Mouse (Mus musculus) CD4-positive, CD25-positive, alpha-beta regulatory T cell, adult 2 months (primary cell): ENCODE results near the gene Chp1.
"Not testable (repeated sequence)": the region's sequence is repeated elsewhere in the genome, so short reads cannot be mapped to it uniquely, and the experiment has no call there.

Experiments used
- DNase-seq: peaks from one replicate; pipeline ENCODE4 v3.0.0-alpha.2; 2012; ENCODE audit warnings: low read depth, low spot score

Gene Chp1

DNA sequence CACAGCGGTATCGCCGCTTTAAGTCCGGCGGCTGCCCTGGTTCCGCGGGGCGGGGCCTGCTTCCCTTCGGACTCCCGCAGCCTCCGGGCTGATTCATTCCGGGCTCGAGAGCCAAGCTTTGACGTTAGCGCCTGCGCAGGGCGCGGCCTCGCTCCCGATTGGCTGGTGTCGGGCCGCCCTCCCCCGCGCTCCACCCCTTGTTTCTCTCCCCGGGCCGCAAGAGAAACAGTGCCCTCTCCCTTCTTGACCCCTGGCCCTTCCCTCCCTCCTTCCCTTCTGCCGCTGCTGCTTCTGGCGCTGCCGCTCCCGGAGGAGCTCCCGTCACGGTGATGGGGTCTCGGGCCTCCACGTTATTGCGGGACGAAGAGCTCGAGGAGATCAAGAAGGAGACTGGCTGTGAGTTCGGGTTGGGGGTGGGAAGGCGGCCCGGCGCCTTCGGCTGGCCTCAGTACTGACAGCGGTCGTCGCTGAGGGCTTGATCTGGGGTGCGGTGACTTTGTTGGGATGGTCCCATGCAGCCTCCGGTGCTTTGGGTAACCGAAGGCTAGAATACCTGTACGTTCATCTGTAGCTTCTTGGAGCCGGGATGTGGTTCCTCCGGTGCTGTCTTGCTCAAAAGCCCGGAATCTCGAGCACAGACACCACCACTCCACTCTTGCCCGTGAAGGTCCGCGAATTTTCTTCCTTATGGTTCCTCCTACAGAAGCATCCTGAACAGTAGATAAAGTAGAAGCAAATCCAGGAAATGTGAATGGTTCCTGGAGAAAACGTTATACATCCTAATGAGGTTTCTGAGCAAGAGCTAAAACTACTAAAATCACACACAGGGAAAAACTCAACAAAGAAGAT, at the start of gene Chp1, which contains the start of gene Exd1:
Gene Chp1 (plus strand): TSS at position 176 of the 849 bp plus-strand sequence.
Gene Exd1 (minus strand): TSS at position 106 of the 849 bp plus-strand sequence.
- DNase-seq = peak; percentile 96

- no peak for DNase-seq
Observed at GRCm38 (mm10) chr2:119498859-119499258, 48.6 kb upstream of the Chp1 start.

GRCm38 (mm10) chr2:119500965-119501652, 46.4 kb upstream of the Chp1 start:
- DNase-seq = no peak

DNA sequence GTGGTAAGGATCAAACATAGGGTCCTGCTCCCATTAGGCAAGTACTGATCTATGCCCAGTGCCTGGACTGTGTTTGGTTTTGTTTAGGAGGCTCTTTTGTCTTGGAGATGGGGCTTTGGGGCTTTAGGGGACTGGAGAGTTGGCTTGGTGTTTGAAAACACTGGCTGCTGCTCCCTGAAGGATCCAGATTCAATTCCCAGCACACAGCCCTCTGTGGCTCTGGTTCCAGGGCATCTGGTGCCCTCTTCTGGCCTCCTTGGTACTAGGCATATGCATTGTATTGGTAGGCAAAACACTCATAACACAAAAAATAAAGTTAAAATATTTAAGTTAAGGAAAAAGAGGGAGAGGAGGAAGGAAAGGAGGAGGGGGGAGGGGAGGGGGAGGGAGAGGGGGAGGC, 40.4 kb upstream of the Chp1 start:
- peak; percentile 31 for DNase-seq

DNA sequence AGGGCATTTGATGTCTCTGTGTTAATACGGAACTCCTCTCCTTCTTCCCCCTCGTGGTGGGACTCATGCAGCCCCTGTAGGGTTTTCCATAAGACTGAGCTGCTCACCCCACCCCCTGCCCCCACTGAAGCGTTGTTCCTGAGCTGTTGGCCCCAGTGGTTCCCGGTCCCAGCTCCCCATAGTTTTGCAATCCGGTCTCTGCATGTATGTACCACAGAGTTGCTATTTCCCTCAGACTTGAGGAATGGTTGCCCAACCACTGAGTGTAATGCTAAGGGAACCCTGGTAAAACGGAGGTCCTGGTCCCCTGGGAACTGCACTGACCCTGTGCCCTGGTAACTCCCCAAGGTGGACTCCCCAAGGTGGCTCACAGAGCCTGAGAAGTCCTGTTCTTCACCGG, 39.0 kb upstream of the Chp1 start:
- DNase-seq = not testable (repeated sequence)

DNA sequence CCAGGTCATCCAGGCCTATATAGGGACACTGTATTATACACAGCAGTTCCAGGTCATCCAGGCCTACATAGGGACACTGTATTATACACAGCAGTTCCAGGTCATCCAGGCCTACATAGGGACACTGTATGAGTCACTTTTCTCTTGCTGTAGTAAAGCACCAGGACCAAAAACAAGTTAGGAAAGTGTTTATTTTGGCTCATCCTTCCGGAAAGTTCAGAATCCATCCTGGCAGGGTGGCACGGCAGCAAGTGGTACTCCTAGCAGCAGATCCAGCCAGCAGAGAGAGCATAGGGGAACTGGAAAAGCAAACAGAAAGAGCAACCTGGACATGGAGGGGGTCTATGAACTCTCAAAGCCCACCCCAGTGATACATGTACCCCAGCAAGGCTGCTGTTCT, 36.6 kb upstream of the Chp1 start:
- DNase-seq = no peak

GRCm38 (mm10) chr2:119512292-119512691, 35.2 kb upstream of the Chp1 start:
- peak; percentile 31 for DNase-seq

DNA sequence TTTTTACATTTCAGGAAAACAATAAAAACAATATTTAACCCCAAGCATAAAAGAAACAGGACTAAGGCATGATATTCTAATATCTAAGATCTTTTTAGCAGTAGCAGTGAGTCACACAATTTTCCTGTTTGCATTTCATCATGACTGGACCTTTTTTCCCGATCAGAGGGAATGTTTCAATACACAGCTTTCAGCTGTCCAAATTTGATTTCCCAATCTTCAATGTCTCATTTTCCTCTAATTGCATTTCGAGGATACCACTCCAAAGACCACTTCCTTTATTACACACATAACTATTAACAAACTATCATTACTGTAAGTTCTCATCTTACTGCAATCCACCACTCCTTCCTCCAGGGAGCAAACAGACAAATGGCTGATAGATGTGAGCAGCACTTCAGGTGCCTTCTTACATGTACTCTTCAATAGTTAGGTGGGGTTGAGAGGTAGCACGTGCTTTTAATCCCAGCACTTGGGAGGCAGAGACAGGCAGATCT, 33.4 kb upstream of the Chp1 start:
- DNase-seq = no peak

- DNase-seq = no peak
Observed at GRCm38 (mm10) chr2:119516811-119517210, 30.7 kb upstream of the Chp1 start.

DNA sequence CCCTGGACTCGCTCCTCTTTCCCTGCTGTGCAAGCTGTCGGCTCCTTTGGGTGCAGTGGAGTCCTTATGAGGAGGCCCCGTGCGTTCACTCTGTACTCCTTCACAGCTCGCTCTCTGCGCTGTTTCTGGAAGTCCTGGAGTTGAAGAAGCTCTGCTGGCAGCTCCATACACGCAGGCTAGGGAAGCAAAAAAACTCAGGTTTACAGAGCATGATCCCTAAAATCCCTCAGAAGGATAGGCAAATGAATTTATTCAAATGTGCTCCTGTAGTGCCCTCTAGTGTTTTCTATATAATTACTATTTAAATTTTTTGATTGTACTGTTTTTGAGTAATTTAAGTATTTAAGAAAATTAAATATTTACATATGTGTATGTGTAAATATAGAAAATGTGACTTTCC, 26.9 kb upstream of the Chp1 start:
- no peak for DNase-seq

DNA sequence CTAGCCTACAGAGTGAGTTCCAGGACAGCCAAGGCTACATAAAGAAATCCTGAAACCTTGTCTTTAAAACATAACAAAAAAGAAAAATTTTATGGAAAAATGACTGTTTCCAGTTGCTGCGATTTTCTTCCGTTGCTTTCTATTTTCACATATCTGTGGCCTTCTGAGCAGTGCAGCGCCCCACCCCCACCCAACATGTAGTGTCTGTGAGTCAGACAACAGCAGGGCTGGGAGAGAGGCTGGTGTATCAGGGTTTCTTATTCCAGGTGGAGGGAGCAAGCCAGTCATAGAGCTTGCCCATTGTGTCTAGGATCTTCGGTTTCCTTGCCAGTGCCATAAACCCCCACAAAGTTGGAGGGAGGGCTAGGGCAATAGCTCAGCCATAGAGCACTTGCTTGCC, 23.7 kb upstream of the Chp1 start:
- no peak for DNase-seq

DNA sequence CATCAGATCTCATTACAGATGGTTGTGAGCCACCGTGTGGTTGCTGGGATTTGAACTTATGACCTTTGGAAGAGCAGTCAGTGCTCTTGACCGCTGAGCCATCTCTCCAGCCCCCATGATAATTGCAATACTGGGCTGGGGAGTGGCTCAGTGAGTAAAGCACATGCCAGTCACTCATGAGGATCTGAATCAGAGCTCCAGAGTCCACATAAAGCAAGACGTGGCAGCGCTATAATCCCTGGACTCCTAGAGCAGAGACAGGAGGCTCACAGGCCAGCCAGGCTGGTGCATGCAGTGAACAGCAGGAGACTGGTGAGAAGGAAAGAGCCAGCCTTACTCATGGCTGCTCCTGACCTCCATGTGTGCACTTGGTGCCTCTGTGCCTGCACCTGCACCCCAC, 22.1 kb upstream of the Chp1 start:
- no peak for DNase-seq

GRCm38 (mm10) chr2:119538802-119539201, 8.7 kb upstream of the Chp1 start:
- no peak for DNase-seq

GRCm38 (mm10) chr2:119542106-119542505, 5.4 kb upstream of the Chp1 start:
- DNase-seq = peak; percentile 75

GRCm38 (mm10) chr2:119543656-119544055, 3.8 kb upstream of the Chp1 start:
- no peak for DNase-seq

DNA sequence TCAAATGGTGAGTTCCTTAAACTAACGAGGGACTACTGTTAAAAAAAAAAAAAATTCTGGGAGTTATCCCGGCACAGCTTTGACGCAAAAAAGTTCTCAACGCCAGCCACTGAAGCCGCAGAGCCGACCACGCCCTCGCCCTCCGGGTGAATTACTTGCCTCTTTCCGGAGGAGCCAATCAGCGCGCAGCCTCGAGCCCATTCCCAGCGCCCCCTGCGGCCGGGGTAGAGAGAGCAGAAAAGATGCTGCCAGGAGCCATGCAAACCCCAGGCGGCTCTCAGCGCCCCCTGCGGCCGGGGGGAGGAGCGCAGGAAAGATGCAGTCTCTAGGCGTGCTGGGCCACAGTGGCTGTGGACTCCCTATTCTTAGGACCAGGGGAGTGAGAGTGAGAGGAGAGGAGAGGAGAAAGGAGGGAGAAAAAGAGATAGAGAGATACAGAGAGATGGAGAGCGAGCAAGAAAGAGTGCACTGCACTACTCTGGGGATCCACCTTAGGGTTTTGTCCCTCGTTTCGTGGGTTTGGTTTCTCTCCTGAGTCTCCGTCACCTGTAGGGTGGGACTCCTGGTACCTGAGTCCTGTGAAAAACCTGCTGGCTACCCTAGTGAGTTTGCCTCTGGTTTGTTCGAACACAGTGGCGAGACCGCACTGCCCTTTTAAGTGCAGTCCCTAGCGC, 512 bp upstream of the Chp1 start:
- DNase-seq = peak; percentile 97

GRCm38 (mm10) chr2:119548371-119548660, 819 bp downstream of the Chp1 start:
- DNase-seq = no peak

GRCm38 (mm10) chr2:119548691-119549090, 1.2 kb downstream of the Chp1 start:
- DNase-seq = no peak

GRCm38 (mm10) chr2:119549678-119550077, 2.2 kb downstream of the Chp1 start:
- no peak for DNase-seq

GRCm38 (mm10) chr2:119558039-119558438, 10.5 kb downstream of the Chp1 start:
- DNase-seq = no peak

DNA sequence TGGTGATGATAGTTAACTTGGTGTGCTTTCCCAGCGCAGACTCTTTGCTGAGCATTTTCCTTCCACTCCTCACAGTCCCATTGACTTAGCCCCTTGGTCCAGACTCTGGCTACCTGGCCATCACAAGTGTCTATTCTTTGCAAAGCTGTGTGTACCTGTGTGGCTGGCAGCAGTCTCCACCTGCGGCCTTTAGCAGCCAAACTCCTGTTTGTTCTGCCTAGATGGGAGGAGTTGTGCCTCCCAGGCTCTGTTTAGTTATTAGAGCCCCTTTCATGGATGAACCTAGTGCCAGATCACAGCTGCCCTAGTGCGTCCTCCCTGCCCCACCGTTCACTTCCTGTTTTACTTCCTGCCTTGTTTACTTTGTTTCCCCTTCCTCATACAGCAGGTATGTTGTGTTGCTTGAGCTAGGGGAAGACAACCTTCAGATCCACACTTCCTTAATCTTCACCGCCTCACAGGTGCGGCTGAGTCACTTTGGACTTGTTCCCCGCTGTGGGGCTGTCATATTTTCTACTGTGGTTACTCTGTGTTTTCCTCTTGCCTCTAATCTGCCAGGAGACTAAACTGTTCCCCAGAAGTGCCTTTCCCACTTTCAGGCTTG, 11.3 kb downstream of the Chp1 start:
- peak; percentile 27 for DNase-seq

DNA sequence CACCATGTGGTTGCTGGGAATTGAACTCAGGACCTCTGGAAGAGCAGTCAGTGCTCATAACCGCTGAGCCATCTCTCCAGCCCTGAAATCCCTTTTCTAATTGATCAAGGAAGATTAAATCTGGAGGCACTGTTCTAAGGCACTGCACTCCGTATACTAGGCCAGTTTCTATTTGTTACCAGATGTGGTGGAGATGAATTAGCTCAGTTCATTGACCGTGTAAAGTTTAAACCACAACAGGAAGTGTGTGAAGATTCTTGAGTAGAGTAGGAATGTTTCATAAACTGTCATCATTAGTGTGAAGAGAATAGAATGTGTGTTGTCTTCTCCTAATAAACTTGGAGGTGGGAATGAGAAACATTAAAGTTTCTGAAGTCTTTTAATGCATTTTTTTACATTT, 14.3 kb downstream of the Chp1 start:
- no peak for DNase-seq
